Mouse (Mus musculus): ENCODE measurements around the gene Tead1. TPM values are rescaled to one million over a fixed set of nuclear protein-coding genes. Genes with fewer than 3 reads are reported as not detected.

The Tead1 gene
- total RNA-seq (2021), result 10 to 100 TPM; 32.2 to 33.0 TPM
- long read RNA-seq, partial matches to known transcripts, result 1 of 8 reads
- long read RNA-seq, other reads (novel, unspliced or antisense), result 6 of 8 reads

GRCm38 (mm10) chr7:112679171-112679512, at the start of gene Tead1:
Gene Tead1 (plus strand): TSS chr7:112679318.
- peak; percentile 99 for DNase-seq (ENCODE audit: low spot score in 2 of 2)

- no peak for DNase-seq (ENCODE audit: low spot score in 2 of 2)
Measured at GRCm38 (mm10) chr7:112634505-112635213, 44.5 kb upstream of the Tead1 start.

GRCm38 (mm10) chr7:112635936-112636335, 43.2 kb upstream of the Tead1 start:
- DNase-seq (ENCODE audit: low spot score in 2 of 2), result no peak

GRCm38 (mm10) chr7:112643866-112644543, 35.1 kb upstream of the Tead1 start:
- DNase-seq (ENCODE audit: low spot score in 2 of 2), result no peak

GRCm38 (mm10) chr7:112644701-112645100, 34.4 kb upstream of the Tead1 start:
- DNase-seq (ENCODE audit: low spot score in 2 of 2), result no peak

- DNase-seq (ENCODE audit: low spot score in 2 of 2), result no peak
Measured at GRCm38 (mm10) chr7:112645724-112646123, 33.4 kb upstream of the Tead1 start.

- DNase-seq (ENCODE audit: low spot score in 2 of 2), result no peak
Measured at GRCm38 (mm10) chr7:112647417-112647816, 31.7 kb upstream of the Tead1 start.

GRCm38 (mm10) chr7:112656141-112656662, 22.9 kb upstream of the Tead1 start:
- peak; percentile 16 for DNase-seq (ENCODE audit: low spot score in 2 of 2)

GRCm38 (mm10) chr7:112658939-112659338, 20.2 kb upstream of the Tead1 start:
- no peak for DNase-seq (ENCODE audit: low spot score in 2 of 2)

- DNase-seq (ENCODE audit: low spot score in 2 of 2), result no peak
Measured at GRCm38 (mm10) chr7:112659816-112660215, 19.3 kb upstream of the Tead1 start.

- DNase-seq (ENCODE audit: low spot score in 2 of 2), result no peak
Measured at GRCm38 (mm10) chr7:112660325-112660724, 18.8 kb upstream of the Tead1 start.

- DNase-seq (ENCODE audit: low spot score in 2 of 2), result no peak
Measured at GRCm38 (mm10) chr7:112662398-112663313, 16.5 kb upstream of the Tead1 start.

GRCm38 (mm10) chr7:112663314-112663966, 15.7 kb upstream of the Tead1 start:
- DNase-seq (ENCODE audit: low spot score in 2 of 2), result no peak

GRCm38 (mm10) chr7:112669993-112670392, 9.1 kb upstream of the Tead1 start:
- DNase-seq (ENCODE audit: low spot score in 2 of 2), result no peak

- DNase-seq (ENCODE audit: low spot score in 2 of 2), result peak; percentile 53 to 59
Measured at GRCm38 (mm10) chr7:112678418-112679170, 524 bp upstream of the Tead1 start.

- peak; percentile 65 to 74 for DNase-seq (ENCODE audit: low spot score in 2 of 2)
Measured at GRCm38 (mm10) chr7:112679513-112680245, 561 bp downstream of the Tead1 start.

GRCm38 (mm10) chr7:112680498-112681251, 1.6 kb downstream of the Tead1 start:
- DNase-seq (ENCODE audit: low spot score in 2 of 2), result peak; percentile 48 to 50

Measured in layer of hippocampus, postnatal 10 days (tissue).